Mouse (Mus musculus): ENCODE data around the gene Tle6. TPM values are rescaled to one million over a fixed set of nuclear protein-coding genes. Genes with fewer than 3 reads are reported as not detected.

Tle6 gene
- total RNA-seq, 2 experiments from 2014 or later: 4.1 to 5.0 TPM

DNA sequence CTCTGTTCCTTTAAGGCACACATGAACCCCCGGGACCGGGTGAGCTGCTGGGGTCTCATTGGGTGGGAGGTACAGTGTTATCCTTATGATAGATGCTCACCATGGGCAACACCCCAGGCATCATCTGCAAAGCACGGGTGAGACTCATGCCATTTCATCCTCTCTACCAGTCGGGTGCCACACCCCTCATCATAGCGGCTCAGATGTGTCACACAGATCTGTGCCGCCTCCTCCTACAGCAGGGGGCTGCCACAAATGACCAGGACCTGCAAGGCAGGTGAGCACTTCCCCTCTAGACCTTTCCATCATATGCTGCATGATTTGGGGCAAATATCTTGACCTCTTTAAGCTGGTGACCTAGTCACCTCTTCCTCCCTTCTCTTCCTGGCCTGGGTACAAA, 37.2 kb upstream of the Tle6 start:
- Histone ChIP-seq H3K4me3 (no peak overlapping the region), H3K27ac (no peak overlapping the region)
- no peak for DNase-seq (ENCODE audit: low spot score in 2 of 2)
- TF ChIP-seq CTCF (conservative IDR thresholded peaks at IDR 0.05): no peak

DNA sequence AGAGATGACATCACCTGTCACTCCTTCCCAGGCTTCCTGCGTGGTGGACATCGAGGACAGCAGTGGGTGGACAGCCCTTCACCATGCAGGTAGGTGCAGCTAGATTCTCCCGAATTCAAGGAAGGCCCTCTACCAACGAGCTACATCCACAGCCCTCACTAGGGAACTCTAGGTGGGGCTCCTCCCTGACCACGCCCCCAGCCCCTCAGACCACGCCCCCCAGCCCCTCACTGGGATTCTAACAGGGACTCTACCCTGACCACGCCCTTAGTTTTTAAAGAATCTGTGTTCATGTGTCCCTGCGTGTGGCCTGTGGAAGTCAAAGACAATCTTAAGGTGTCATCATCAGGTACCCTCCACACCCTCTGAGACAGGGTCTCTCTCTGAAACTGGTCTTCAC, 35.5 kb upstream of the Tle6 start:
- no peak overlapping the region for H3K27ac ChIP-seq
- TF ChIP-seq CTCF (conservative IDR thresholded peaks at IDR 0.05): no peak
- no peak for DNase-seq (ENCODE audit: low spot score in 2 of 2)
- no peak overlapping the region for H3K4me3 ChIP-seq

DNA sequence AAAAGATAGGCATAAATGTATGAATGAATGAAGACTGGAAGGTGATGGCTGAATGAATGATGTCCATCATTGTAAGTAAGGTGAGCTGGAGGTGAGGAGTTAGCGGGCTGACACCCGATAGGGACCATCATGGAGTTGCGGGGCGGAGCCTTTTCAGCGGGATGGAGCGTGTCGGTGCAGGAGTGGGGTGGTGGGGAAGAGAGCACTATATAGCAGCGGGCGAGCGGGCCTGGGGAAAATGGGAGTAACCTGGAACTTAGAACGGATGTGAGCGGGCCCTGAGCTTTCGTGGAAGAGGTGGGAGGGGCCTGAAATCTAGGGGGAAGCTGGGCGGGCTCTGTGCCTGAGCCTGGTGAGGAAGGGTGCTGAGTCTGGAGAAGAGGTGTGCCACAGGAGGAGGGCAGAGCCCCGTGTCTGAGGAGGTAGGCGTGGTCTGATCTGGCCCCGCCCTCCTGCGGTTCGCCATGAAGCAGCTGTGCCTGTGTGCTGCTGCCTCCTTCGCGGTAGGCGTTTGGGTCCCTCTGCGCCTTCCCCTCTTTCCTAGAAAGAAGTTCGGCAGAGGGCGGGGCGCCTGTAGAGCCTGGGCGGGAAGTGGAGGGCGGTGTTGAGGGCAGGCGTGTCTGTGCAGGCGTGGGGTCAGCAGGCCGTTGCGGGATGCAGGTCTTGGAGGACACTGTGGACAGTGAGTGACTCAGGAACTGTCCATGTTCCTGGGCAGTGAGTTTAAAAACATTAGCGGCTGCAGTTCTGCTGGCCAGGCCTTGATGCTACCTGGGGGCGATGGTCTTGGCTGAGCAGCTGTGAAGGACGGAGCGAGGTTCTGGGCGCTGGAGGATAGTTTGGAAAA, 32.6 kb upstream of the Tle6 start:
- Histone ChIP-seq H3K4me3 (peak overlapping the region; percentile 58), H3K27ac (peak overlapping the region; percentile 20; the same call in 1 of the 2 replicates)
- peak; percentile 69 to 82 for DNase-seq (ENCODE audit: low spot score in 2 of 2)
- no peak for TF ChIP-seq CTCF (conservative IDR thresholded peaks at IDR 0.05)

DNA sequence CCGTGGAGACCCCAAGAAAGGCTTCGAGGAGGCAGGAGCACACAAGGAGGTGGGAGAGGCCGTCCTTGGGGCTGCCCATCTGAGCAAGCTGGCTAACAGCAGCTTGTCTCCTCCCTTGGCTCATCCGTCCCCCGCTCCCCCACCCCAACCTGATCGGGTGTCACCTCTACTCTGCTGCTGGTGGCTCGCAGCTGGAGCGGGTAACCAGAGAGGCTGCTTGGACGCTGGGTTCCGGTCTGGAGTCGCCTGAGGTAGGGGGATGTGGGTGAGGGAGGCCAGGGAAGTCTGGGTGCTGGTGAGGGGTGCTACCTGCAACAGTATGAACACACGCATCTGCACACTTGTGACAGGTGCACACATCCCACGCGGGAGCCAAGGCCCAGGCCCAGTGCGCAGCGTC, 27.5 kb upstream of the Tle6 start, which contains the start of gene Ankrd24:
Gene Ankrd24, plus strand, starts transcription at position 151 of the 400 bp plus-strand sequence.
- peak within 1 kb of the TSS; percentile 98 for H3K27ac ChIP-seq
- peak within 1 kb of the TSS; percentile 74 for H3K4me3 ChIP-seq
- no peak for DNase-seq (ENCODE audit: low spot score in 2 of 2)
- TF ChIP-seq CTCF (conservative IDR thresholded peaks at IDR 0.05): no peak

DNA sequence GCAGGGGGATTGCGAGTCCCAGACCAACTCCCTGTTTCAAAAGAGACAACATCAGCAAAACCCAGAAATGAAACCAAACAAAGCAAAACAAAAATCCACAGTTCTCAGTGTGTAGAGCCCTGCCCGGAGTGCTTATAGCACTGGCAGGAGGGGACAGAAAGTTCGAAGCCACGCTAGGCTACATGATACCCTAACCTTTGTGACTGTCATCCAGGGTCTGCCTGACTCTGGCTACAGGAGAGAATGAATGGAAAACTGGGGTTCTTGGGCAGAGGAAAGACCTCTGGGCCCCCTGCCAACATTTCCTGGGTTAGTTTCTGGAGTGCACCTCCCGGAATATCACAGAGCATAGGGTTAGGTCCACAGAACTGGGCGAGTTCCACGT, 27.0 kb upstream of the Tle6 start:
- no peak for TF ChIP-seq CTCF (conservative IDR thresholded peaks at IDR 0.05)
- H3K4me3 ChIP-seq: peak overlapping the region; percentile 74
- no peak for DNase-seq (ENCODE audit: low spot score in 2 of 2)
- H3K27ac ChIP-seq: peak overlapping the region; percentile 98

DNA sequence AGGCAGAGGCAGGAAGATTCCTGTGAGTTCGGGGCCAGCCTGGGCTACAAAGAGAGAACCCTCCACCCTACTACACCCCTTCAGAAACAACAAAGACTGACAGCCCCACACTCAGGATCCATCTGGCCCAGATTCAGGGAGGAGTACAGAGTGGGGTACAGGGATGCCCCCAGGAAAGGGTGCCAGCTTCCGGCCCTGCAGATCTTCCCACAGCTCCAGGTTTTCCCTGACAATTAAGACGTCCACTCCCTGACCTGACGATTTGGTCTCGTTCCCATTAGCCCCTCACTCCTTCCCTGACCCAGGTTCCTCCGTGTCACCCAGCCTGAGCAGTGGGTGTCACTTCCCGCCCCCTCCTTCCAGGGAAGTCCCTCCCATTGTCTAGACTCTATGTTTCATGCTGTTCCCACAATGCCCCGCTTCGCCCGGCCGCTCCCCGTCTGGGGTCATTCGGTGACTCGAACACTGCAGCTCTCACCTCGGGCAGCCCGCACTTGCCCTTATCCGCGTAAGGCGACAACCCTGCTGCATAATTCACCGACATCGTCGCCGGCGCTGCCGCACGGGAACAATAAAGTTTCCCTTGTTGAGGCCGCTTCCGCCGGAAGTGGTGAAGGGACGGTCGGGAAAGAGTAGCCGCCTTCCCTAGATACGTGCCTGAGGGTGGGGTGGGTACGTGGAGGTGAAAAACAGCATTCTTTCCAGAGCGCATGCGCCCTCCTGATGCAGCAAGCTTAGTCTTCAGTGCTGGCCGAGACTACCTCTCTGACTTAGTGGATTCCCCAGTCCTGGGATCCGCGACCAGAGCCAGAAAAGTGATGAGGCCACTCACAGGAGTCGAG, 26.3 kb upstream of the Tle6 start, which contains the start of gene Sirt6:
Gene Sirt6, minus strand, starts transcription at position 804 of the 842 bp plus-strand sequence.
- peak within 1 kb of the TSS; percentile 98 for H3K27ac ChIP-seq

DNA sequence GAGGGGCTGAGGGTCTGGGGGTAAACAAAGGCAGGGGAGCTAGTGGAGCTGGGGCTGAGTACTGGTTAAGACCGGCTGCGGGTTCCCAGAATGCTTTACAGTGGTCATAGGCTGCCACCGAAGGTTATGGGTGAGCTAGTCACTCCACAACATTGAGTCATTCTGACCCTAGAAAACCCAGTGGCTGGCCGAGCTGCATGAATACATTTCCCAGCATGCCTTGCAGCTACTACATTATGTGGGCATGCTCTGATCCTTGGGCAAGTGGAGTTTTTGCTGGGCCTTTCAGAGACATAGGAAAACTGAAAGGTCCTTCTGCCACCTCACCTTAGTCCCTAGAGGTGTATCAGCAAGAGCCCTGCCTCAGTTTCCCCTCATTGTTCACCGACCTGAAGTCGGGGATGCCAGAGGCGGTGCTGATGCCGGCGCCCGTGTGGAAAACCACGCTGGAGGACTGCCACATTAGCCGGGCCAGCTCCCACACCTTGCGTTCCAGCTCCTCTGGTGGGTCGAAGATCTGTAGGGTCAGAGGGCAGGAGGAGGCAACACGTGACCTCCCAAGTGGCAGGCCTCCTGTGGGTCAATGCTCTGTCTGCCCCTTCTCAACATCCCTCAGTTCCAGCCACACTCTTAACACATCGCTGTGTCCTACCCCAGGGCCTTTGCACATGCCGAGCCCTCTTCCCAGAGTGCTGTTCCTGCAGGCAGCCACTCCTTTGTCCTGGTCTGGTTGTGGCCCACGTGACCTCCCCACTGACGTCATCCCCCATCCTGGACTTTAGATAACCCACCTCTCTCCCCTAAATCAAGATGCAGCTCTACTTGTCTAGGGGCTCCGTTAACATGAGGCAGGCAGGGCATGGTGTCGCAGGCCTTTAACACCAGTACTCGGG, 25.5 kb upstream of the Tle6 start:
- Histone ChIP-seq H3K4me3 (peak overlapping the region; percentile 74), H3K27ac (peak overlapping the region; percentile 98)
- no peak for DNase-seq (ENCODE audit: low spot score in 2 of 2)
- no peak for TF ChIP-seq CTCF (conservative IDR thresholded peaks at IDR 0.05)

More for the DNA sequence above, 26.3 kb upstream of the Tle6 start, which contains the start of gene Sirt6:
- peak; percentile 91 to 95 for DNase-seq (ENCODE audit: low spot score in 2 of 2)
- peak within 1 kb of the TSS; percentile 74 for H3K4me3 ChIP-seq
- no peak for TF ChIP-seq CTCF (conservative IDR thresholded peaks at IDR 0.05)

DNA sequence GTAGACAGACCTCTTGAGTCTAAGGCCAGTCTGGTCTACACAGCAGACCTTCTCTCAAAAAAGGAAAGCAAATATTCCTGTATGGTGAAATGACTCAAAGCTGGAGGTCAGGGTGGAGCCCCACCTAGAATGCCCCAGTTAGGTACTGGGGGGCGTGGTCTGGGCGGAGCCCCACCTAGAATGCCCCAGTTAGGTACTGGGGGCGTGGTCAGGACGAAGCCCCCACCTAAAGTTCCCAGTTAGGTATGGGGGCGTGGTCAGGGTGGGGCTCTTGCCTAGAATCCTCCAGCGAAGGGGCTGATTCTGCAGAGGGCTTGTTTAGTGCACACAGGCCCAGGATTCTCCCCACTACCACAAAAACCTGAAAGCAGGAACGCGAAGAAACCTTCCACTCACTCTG, 22.6 kb upstream of the Tle6 start:
- no peak for DNase-seq (ENCODE audit: low spot score in 2 of 2)
- H3K4me3 ChIP-seq: no peak overlapping the region
- no peak for TF ChIP-seq CTCF (conservative IDR thresholded peaks at IDR 0.05)
- H3K27ac ChIP-seq: no peak overlapping the region

DNA sequence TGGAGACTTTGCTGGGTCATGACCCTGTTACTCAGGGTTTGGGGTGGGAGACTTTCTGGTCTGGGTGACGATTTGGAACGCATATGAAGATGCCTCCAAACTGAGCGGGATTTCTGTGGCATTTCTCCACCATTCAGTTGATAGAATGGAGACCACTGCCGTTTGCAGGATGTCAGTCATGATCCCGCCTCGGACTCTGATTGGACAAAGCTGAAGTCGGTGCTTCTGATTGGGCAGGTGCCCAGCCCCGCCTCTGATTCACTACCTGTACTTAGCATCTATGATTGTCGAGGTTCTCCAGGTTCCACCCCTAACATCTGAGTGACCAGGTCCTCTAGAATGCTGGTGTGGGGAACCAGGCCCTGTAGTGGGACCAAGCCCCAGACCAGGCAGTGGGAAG, 19.9 kb upstream of the Tle6 start:
- TF ChIP-seq CTCF (conservative IDR thresholded peaks at IDR 0.05): no peak
- H3K4me3 ChIP-seq: no peak overlapping the region
- DNase-seq (ENCODE audit: low spot score in 2 of 2): no peak
- no peak overlapping the region for H3K27ac ChIP-seq

DNA sequence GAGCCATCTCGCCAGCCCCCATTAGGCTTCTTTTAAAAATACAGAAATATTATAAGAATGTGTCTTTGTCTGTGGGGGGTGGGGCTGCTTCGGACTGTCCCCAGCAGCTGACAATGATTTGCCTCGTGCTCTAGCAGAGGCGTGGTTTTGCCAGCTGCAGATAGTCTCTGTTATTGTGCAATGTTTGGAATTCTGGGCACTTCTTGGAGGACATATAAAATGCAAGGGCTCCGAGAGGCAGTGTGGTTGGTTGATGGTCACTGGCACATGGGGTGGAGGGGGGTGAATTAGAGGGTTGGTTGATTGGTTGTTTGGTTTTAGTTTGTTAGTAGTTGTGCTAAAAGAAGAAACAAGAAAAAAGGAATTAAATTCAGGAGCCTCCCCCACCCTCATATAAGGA, 19.1 kb upstream of the Tle6 start:
- no peak for TF ChIP-seq CTCF (conservative IDR thresholded peaks at IDR 0.05)
- no peak overlapping the region for H3K27ac ChIP-seq
- no peak for DNase-seq (ENCODE audit: low spot score in 2 of 2)
- H3K4me3 ChIP-seq: no peak overlapping the region

DNA sequence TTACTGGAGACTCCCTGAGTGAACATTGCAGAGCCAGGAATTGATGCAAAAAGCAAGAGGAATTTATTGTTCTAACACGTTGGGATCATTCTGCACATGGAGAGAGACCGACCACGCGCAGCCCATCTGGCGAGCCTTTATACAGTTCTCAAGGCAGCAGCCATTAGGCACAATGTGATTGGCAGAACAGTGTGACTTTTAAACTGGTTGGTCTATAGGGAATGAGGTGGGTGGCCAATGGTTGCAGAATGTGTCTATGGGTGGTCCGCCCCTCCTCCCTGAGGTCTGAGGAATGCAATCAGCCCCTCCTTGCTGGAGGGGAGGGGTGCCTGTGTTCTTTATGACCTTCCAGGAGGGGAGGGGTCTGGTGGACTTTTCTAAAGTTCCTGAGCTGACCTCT, 14.6 kb upstream of the Tle6 start:
- TF ChIP-seq CTCF (conservative IDR thresholded peaks at IDR 0.05): no peak
- DNase-seq (ENCODE audit: low spot score in 2 of 2): peak; percentile 62 to 82
- Histone ChIP-seq H3K27ac (peak overlapping the region; percentile 90), H3K4me3 (no peak overlapping the region)

DNA sequence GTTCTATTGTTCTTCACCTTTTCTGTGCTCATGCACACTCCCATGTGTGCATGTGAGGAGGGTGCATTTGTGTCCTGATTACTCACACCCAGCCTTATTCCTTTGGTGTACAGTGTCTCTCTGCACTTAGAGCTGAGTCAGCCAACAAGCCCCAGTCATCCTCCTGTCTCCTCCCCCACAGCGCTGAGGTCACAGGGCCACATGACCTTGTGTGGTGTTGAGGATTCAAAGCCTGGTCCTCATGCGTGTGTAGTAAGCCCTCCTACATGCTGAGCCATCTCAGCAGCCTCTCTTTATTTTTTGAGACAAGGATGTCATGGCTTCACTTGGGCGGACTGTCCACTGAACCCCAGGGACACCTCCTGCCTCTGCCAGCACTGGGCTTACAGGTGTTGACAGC, 11.9 kb upstream of the Tle6 start:
- Histone ChIP-seq H3K4me3 (no peak overlapping the region), H3K27ac (no peak overlapping the region)
- DNase-seq (ENCODE audit: low spot score in 2 of 2): no peak
- TF ChIP-seq CTCF (conservative IDR thresholded peaks at IDR 0.05): no peak
